Mouse (Mus musculus): Measurements from ENCODE around the gene Kmt2e. TPM values are rescaled to one million over a fixed set of nuclear protein-coding genes. Genes with fewer than 3 reads are reported as not detected.

Kmt2e gene
- polyA plus RNA-seq, 1 experiment from 2014 or later: 139 TPM

- H3K9ac ChIP-seq (ENCODE audit: low read depth, low read length): no peak overlapping the region
- WGBS: 93% methylated on average over 13 of the region's 13 CpGs
- no peak overlapping the region for H3K27ac ChIP-seq (ENCODE audit: low read depth, low read length)
- no peak overlapping the region for H3K4me2 ChIP-seq (ENCODE audit: low read length)
- no peak for ATAC-seq
- H3K4me3 ChIP-seq (ENCODE audit: low read length): no peak overlapping the region
- no peaks in the 10 kb centered on the region for H3K27me3 ChIP-seq (replicated peaks; ENCODE audit: control insufficient read depth, insufficient read depth, low read length)
- peaks cover 14% of the 10 kb centered on the region for H3K36me3 ChIP-seq (ENCODE audit: control insufficient read depth, insufficient read depth, low read length)
- H3K9me3 ChIP-seq (ENCODE audit: control insufficient read depth, low read length): no peaks in the 10 kb centered on the region
- H3K4me1 ChIP-seq (ENCODE audit: control insufficient read depth, insufficient read depth, low read depth, low read length): peaks cover 5% of the 10 kb centered on the region
These were observed 79.2 kb downstream of the Kmt2e start for GRCm38 (mm10) chr5:23513468-23513867.

GRCm38 (mm10) chr5:23515038-23515437 lies 80.8 kb downstream of the Kmt2e start:
- 92% methylated on average over 10 of the region's 10 CpGs for WGBS
- ATAC-seq: no peak
- H3K9ac ChIP-seq (ENCODE audit: low read depth, low read length): no peak overlapping the region
- no peak overlapping the region for H3K4me2 ChIP-seq (ENCODE audit: low read length)
- H3K36me3 ChIP-seq (ENCODE audit: control insufficient read depth, insufficient read depth, low read length): peaks cover 14% of the 10 kb centered on the region
- no peaks in the 10 kb centered on the region for H3K27me3 ChIP-seq (replicated peaks; ENCODE audit: control insufficient read depth, insufficient read depth, low read length)
- peaks cover 7% of the 10 kb centered on the region for H3K4me1 ChIP-seq (ENCODE audit: control insufficient read depth, insufficient read depth, low read depth, low read length)
- H3K27ac ChIP-seq (ENCODE audit: low read depth, low read length): no peak overlapping the region
- H3K9me3 ChIP-seq (ENCODE audit: control insufficient read depth, low read length): no peaks in the 10 kb centered on the region
- H3K4me3 ChIP-seq (ENCODE audit: low read length): no peak overlapping the region

- Histone ChIP-seq H3K4me1 (ENCODE audit: control insufficient read depth, insufficient read depth, low read depth, low read length) (peaks cover 7% of the 10 kb centered on the region), H3K9ac (ENCODE audit: low read depth, low read length) (no peak overlapping the region), H3K36me3 (ENCODE audit: control insufficient read depth, insufficient read depth, low read length) (peaks cover 16% of the 10 kb centered on the region), H3K27me3 (replicated peaks; ENCODE audit: control insufficient read depth, insufficient read depth, low read length) (no peaks in the 10 kb centered on the region), H3K4me3 (ENCODE audit: low read length) (no peak overlapping the region), H3K4me2 (ENCODE audit: low read length) (no peak overlapping the region), H3K27ac (ENCODE audit: low read depth, low read length) (no peak overlapping the region), H3K9me3 (ENCODE audit: control insufficient read depth, low read length) (no peaks in the 10 kb centered on the region)
- no peak for ATAC-seq
- 30% methylated on average over 3 of the region's 3 CpGs for WGBS
These were observed 82.7 kb downstream of the Kmt2e start for GRCm38 (mm10) chr5:23516962-23517361.

GRCm38 (mm10) chr5:23517839-23518238 lies 83.6 kb downstream of the Kmt2e start:
- WGBS: 57% methylated on average over 4 of the region's 4 CpGs
- Histone ChIP-seq H3K4me3 (ENCODE audit: low read length) (no peak overlapping the region), H3K9ac (ENCODE audit: low read depth, low read length) (no peak overlapping the region), H3K27ac (ENCODE audit: low read depth, low read length) (0 out of 2 replicates have a peak overlapping the region, but pooled peaks have one; percentile 26), H3K4me2 (ENCODE audit: low read length) (no peak overlapping the region), H3K27me3 (replicated peaks; ENCODE audit: control insufficient read depth, insufficient read depth, low read length) (no peaks in the 10 kb centered on the region), H3K36me3 (ENCODE audit: control insufficient read depth, insufficient read depth, low read length) (peaks cover 14% of the 10 kb centered on the region), H3K9me3 (ENCODE audit: control insufficient read depth, low read length) (no peaks in the 10 kb centered on the region), H3K4me1 (ENCODE audit: control insufficient read depth, insufficient read depth, low read depth, low read length) (peaks cover 7% of the 10 kb centered on the region)
- ATAC-seq: no peak

- Histone ChIP-seq H3K4me2 (ENCODE audit: low read length) (no peak overlapping the region), H3K4me1 (ENCODE audit: control insufficient read depth, insufficient read depth, low read depth, low read length) (peaks cover 7% of the 10 kb centered on the region), H3K27ac (ENCODE audit: low read depth, low read length) (no peak overlapping the region), H3K9ac (ENCODE audit: low read depth, low read length) (no peak overlapping the region), H3K9me3 (ENCODE audit: control insufficient read depth, low read length) (no peaks in the 10 kb centered on the region), H3K36me3 (ENCODE audit: control insufficient read depth, insufficient read depth, low read length) (peaks cover 7% of the 10 kb centered on the region; the same call in 1 of the 2 replicates), H3K27me3 (replicated peaks; ENCODE audit: control insufficient read depth, insufficient read depth, low read length) (no peaks in the 10 kb centered on the region), H3K4me3 (ENCODE audit: low read length) (no peak overlapping the region)
- ATAC-seq: peak; percentile 44; the same call in 1 of the 2 replicates
- 51% methylated on average over 3 of the region's 3 CpGs for WGBS
These were observed 84.4 kb downstream of the Kmt2e start for GRCm38 (mm10) chr5:23518673-23519072.

GRCm38 (mm10) chr5:23519679-23520078 lies 85.4 kb downstream of the Kmt2e start:
- Histone ChIP-seq H3K9me3 (ENCODE audit: control insufficient read depth, low read length) (no peaks in the 10 kb centered on the region), H3K4me2 (ENCODE audit: low read length) (no peak overlapping the region), H3K4me3 (ENCODE audit: low read length) (no peak overlapping the region), H3K27ac (ENCODE audit: low read depth, low read length) (no peak overlapping the region), H3K9ac (ENCODE audit: low read depth, low read length) (no peak overlapping the region), H3K36me3 (ENCODE audit: control insufficient read depth, insufficient read depth, low read length) (peaks cover 13% of the 10 kb centered on the region; the same call in 1 of the 2 replicates), H3K4me1 (ENCODE audit: control insufficient read depth, insufficient read depth, low read depth, low read length) (peaks cover 7% of the 10 kb centered on the region), H3K27me3 (replicated peaks; ENCODE audit: control insufficient read depth, insufficient read depth, low read length) (no peaks in the 10 kb centered on the region)
- ATAC-seq: no peak
- 94% methylated on average over 3 of the region's 3 CpGs for WGBS

GRCm38 (mm10) chr5:23521645-23522044 lies 87.4 kb downstream of the Kmt2e start:
- no peak for ATAC-seq
- peaks cover 17% of the 10 kb centered on the region; the same call in 1 of the 2 replicates for H3K36me3 ChIP-seq (ENCODE audit: control insufficient read depth, insufficient read depth, low read length)
- no peaks in the 10 kb centered on the region for H3K9me3 ChIP-seq (ENCODE audit: control insufficient read depth, low read length)
- H3K4me1 ChIP-seq (ENCODE audit: control insufficient read depth, insufficient read depth, low read depth, low read length): peaks cover 7% of the 10 kb centered on the region
- 81% methylated on average over 1 of the region's 1 CpGs for WGBS
- H3K27ac ChIP-seq (ENCODE audit: low read depth, low read length): no peak overlapping the region
- no peaks in the 10 kb centered on the region for H3K27me3 ChIP-seq (replicated peaks; ENCODE audit: control insufficient read depth, insufficient read depth, low read length)
- no peak overlapping the region for H3K4me3 ChIP-seq (ENCODE audit: low read length)
- no peak overlapping the region for H3K4me2 ChIP-seq (ENCODE audit: low read length)
- no peak overlapping the region for H3K9ac ChIP-seq (ENCODE audit: low read depth, low read length)

DNA sequence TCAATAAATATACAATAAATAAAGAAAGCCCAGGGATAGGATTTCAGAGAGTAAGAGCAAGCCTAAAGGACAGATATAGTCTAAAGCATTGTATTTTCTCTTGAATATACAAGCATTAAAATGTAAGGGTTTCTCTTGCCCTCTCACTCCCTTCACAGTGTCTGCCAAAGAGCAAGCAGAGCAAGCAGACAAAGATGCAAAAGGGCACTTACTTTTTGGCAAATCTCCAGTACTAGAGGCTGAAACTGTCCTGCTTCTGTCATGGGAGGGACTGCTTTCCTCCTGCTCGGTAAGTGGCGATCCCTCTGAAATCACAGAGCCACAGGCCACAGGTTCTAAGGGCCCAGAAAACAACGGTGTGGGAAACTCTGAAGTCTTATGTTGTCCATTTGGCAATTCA lies 89.7 kb downstream of the Kmt2e start:
- Histone ChIP-seq H3K4me2 (ENCODE audit: low read length) (no peak overlapping the region), H3K36me3 (ENCODE audit: control insufficient read depth, insufficient read depth, low read length) (peaks cover 20% of the 10 kb centered on the region), H3K9ac (ENCODE audit: low read depth, low read length) (no peak overlapping the region), H3K27ac (ENCODE audit: low read depth, low read length) (no peak overlapping the region), H3K9me3 (ENCODE audit: control insufficient read depth, low read length) (no peaks in the 10 kb centered on the region), H3K4me1 (ENCODE audit: control insufficient read depth, insufficient read depth, low read depth, low read length) (no peaks in the 10 kb centered on the region; the same call in 1 of the 2 replicates), H3K27me3 (replicated peaks; ENCODE audit: control insufficient read depth, insufficient read depth, low read length) (no peaks in the 10 kb centered on the region), H3K4me3 (ENCODE audit: low read length) (no peak overlapping the region)
- 67% methylated on average over 3 of the region's 3 CpGs for WGBS
- no peak for ATAC-seq

- H3K27me3 ChIP-seq (replicated peaks; ENCODE audit: control insufficient read depth, insufficient read depth, low read length): no peaks in the 10 kb centered on the region
- no peak overlapping the region for H3K9ac ChIP-seq (ENCODE audit: low read depth, low read length)
- H3K27ac ChIP-seq (ENCODE audit: low read depth, low read length): no peak overlapping the region
- no peak overlapping the region for H3K4me2 ChIP-seq (ENCODE audit: low read length)
- no peak for ATAC-seq
- H3K4me1 ChIP-seq (ENCODE audit: control insufficient read depth, insufficient read depth, low read depth, low read length): no peaks in the 10 kb centered on the region
- 83% methylated on average over 3 of the region's 3 CpGs for WGBS
- peaks cover 20% of the 10 kb centered on the region for H3K36me3 ChIP-seq (ENCODE audit: control insufficient read depth, insufficient read depth, low read length)
- no peak overlapping the region for H3K4me3 ChIP-seq (ENCODE audit: low read length)
- H3K9me3 ChIP-seq (ENCODE audit: control insufficient read depth, low read length): no peaks in the 10 kb centered on the region
These were observed 90.4 kb downstream of the Kmt2e start for GRCm38 (mm10) chr5:23524621-23525020.

DNA sequence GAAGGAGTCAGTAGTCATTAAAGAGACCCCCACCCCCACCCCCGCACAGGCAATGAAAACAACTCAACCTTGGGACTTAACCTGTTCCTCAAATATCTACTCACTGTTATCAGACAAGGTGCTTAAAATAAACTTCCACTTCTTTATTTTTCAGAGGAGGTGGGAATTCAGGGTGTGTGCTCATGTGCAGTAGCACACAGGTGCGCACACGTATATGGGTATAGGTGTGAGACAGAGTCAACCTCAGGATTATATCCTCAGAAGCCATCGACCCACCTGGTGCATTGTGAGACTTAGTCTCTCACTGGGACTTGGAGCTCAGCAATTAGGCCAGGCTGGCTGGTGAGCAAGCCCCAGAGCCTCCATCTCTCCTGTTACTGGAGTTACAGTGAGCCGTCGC lies 96.9 kb downstream of the Kmt2e start:
- Histone ChIP-seq H3K4me1 (ENCODE audit: control insufficient read depth, insufficient read depth, low read depth, low read length) (no peaks in the 10 kb centered on the region), H3K9ac (ENCODE audit: low read depth, low read length) (no peak overlapping the region), H3K27me3 (replicated peaks; ENCODE audit: control insufficient read depth, insufficient read depth, low read length) (no peaks in the 10 kb centered on the region), H3K4me3 (ENCODE audit: low read length) (no peak overlapping the region), H3K4me2 (ENCODE audit: low read length) (no peak overlapping the region), H3K9me3 (ENCODE audit: control insufficient read depth, low read length) (no peaks in the 10 kb centered on the region), H3K36me3 (ENCODE audit: control insufficient read depth, insufficient read depth, low read length) (peaks cover 5% of the 10 kb centered on the region; the same call in 1 of the 2 replicates), H3K27ac (ENCODE audit: low read depth, low read length) (no peak overlapping the region)
- 98% methylated on average over 6 of the region's 6 CpGs for WGBS
- no peak for ATAC-seq

Measured in hindbrain, embryonic 16.5 days (tissue).